Mouse (Mus musculus) limb, embryonic 15.5 days (tissue): ENCODE data around the gene Gpr157. TPM values are rescaled to one million over a fixed set of nuclear protein-coding genes. Genes with fewer than 3 reads are reported as not detected.
A peak's percentile ranks its signal among the peaks of the same experiment; 100 is the strongest.

Experiments
- ATAC-seq: fragments of 200-750 bp; cut with Nextera tagmentation; 2 replicates; pipeline ENCODE4 v1.8.0; 2017; ENCODE audit warnings: low read depth, moderate TSS enrichment; ENCODE audit not compliant: insufficient number of reproducible peaks, low FRiP score, low TSS enrichment
- H3K27ac ChIP-seq: fragments of 300-500 bp; sonication (generic); 2 replicates; pipeline ENCODE4 v1.5.1; 2015; ENCODE audit warnings: moderate library complexity, mild to moderate bottlenecking, inconsistent platforms
- H3K27me3 ChIP-seq: fragments of 300-500 bp; sonication (generic); 2 replicates; pipeline ENCODE4 v1.6.1; 2015; ENCODE audit warnings: inconsistent platforms
- H3K36me3 ChIP-seq: fragments of 300-500 bp; sonication (generic); 2 replicates; pipeline ENCODE4 v1.6.1; 2015; ENCODE audit warnings: inconsistent platforms
- H3K4me1 ChIP-seq: fragments of 300-500 bp; sonication (generic); 2 replicates; pipeline ENCODE4 v1.6.1; 2015; ENCODE audit warnings: inconsistent platforms
- H3K4me2 ChIP-seq: fragments of 300-500 bp; sonication (generic); 2 replicates; pipeline ENCODE4 v1.6.1; 2015; ENCODE audit warnings: mild to moderate bottlenecking, inconsistent platforms
- H3K4me3 ChIP-seq: fragments of 300-500 bp; sonication (generic); 2 replicates; pipeline ENCODE4 v1.5.1; 2015; ENCODE audit warnings: mild to moderate bottlenecking, inconsistent platforms
- H3K9ac ChIP-seq: fragments of 300-500 bp; sonication (generic); 2 replicates; pipeline ENCODE4 v1.6.1; 2015; ENCODE audit warnings: inconsistent platforms
- H3K9me3 ChIP-seq: fragments of 300-500 bp; sonication (generic); 2 replicates; pipeline ENCODE4 v1.6.1; 2016; ENCODE audit warnings: inconsistent platforms
- WGBS: fragments of 180-500 bp; shearing (Covaris S2); methylation state at CpG from one replicate; pipeline ENCODE4 v1.1.7; 2015; 5-methylcytosine and 5-hydroxymethylcytosine counted together
- polyA plus RNA-seq: library from polyadenylated mRNA; unstranded; fragments of >200 nt; fragmentation: Nextera tagmentation; extraction: Ambion mirVana; gene quantifications from 2 replicates; pipeline ENCODE4 v1.2.1, GENCODE M21; 2015

Gene Gpr157
- polyA plus RNA-seq, 1 experiment from 2014 or later = 1.4 TPM

GRCm38 (mm10) chr4:150052380-150052779 lies 34.8 kb upstream of the Gpr157 start:
- Histone ChIP-seq H3K27me3 (peaks cover 34% of the 10 kb centered on the region), H3K4me3 (no peak overlapping the region), H3K9me3 (no peaks in the 10 kb centered on the region), H3K27ac (no peak overlapping the region), H3K36me3 (no peaks in the 10 kb centered on the region), H3K9ac (no peak overlapping the region), H3K4me1 (peaks cover 21% of the 10 kb centered on the region), H3K4me2 (no peak overlapping the region)
- WGBS = 94% methylated on average over 3 of the region's 3 CpGs
- ATAC-seq = no peak

DNA sequence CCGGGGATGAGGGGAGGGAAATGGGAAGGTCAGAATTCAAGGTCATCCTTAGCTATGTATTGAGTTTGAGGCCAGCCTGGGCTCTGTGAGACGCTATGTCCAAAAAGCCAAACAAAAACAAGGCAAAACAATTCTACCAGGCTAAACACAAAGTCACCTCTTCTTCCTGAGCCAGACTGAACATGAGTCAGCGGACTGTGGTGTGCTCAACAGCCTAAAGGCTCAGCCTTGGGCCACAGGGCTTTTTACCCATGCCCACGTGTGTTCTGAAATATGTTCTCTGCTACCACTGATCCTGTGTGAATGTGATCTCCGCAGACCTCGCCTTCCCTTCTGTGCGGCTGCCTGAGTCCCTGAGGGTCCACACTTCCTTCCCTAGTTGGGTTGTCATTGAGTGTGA lies 31.0 kb upstream of the Gpr157 start:
- H3K9me3 ChIP-seq = no peaks in the 10 kb centered on the region
- H3K9ac ChIP-seq = no peak overlapping the region
- WGBS = 82% methylated on average over 7 of the region's 7 CpGs
- no peak overlapping the region for H3K4me3 ChIP-seq
- H3K27ac ChIP-seq = no peak overlapping the region
- no peak overlapping the region for H3K4me2 ChIP-seq
- no peak for ATAC-seq
- peaks cover 18% of the 10 kb centered on the region for H3K4me1 ChIP-seq
- no peaks in the 10 kb centered on the region for H3K27me3 ChIP-seq
- no peaks in the 10 kb centered on the region for H3K36me3 ChIP-seq

DNA sequence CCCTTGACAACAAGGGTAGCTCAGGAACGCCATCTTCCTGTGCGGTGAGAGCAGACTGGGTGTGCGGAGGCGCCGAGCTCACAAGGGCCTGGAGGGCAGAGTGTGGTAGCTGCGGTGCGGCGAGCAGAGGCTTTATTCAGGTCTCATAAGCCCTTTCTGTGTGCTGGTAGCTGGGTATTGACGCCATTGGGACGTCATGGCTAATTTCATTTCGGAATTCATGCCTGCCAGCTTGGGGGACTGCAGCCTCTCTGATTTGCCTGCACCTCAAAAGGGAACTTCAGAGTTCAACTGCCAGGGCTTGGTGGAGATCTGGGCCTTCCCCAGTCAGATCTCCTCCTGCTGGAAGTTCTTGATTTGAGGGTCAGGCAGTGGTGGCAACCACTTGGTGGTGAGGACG lies 29.4 kb upstream of the Gpr157 start:
- Histone ChIP-seq H3K4me3 (no peak overlapping the region), H3K27ac (no peak overlapping the region), H3K36me3 (no peaks in the 10 kb centered on the region), H3K4me1 (peaks cover 24% of the 10 kb centered on the region), H3K9me3 (no peaks in the 10 kb centered on the region), H3K27me3 (no peaks in the 10 kb centered on the region), H3K9ac (no peak overlapping the region), H3K4me2 (no peak overlapping the region)
- 91% methylated on average over 12 of the region's 12 CpGs for WGBS
- no peak for ATAC-seq

GRCm38 (mm10) chr4:150059841-150060468 lies 27.2 kb upstream of the Gpr157 start:
- ATAC-seq = no peak
- Histone ChIP-seq H3K36me3 (no peaks in the 10 kb centered on the region), H3K4me2 (no peak overlapping the region), H3K27ac (peak overlapping the region; percentile 79), H3K9ac (no peak overlapping the region), H3K27me3 (no peaks in the 10 kb centered on the region), H3K4me3 (no peak overlapping the region), H3K9me3 (no peaks in the 10 kb centered on the region), H3K4me1 (peaks cover 24% of the 10 kb centered on the region)
- WGBS = 26% methylated on average over 9 of the region's 9 CpGs

GRCm38 (mm10) chr4:150060469-150061170 lies 26.5 kb upstream of the Gpr157 start:
- Histone ChIP-seq H3K4me2 (no peak overlapping the region), H3K4me1 (peaks cover 24% of the 10 kb centered on the region), H3K9me3 (no peaks in the 10 kb centered on the region), H3K9ac (no peak overlapping the region), H3K27ac (peak overlapping the region; percentile 79), H3K36me3 (no peaks in the 10 kb centered on the region), H3K27me3 (no peaks in the 10 kb centered on the region), H3K4me3 (no peak overlapping the region)
- ATAC-seq = no peak
- 52% methylated on average over 23 of the region's 23 CpGs for WGBS

DNA sequence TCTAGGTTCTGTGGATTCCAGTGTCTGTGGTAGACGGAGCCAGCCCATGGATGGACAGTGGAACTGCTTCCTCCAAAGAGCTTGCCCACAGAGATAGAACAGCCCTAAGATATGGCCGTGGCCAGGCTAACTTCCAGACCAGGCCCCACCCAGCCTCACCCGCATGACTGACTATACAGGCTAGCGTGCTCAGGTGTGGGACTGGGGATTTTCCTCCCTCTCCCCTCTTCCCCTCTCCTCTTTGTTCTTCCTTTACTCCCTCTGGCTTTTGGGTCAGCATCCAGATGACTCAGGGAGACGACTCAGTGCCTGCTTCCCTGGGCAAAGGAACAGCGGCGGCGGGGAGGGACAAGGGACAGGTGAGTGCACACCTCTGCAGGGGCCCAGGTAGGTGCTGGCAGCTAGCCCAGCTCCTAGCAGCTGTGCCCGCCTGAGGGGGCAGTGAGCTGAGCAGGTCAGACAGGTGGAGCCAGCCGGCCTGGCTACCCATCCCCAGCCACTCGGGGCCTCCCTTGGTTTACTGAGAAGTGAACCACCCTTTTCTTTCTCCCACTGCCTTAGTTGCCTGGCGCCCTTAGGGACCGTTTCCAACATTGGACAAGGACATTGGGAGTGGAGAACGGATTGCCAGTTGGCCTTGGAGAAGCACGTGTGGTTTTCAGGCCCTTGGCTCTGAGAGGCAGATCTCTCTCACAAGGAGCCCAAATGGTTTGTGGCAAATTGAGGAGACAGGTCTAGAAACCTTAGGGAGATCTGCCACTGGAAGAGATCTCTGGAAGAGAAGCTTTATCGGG lies 25.5 kb upstream of the Gpr157 start:
- Histone ChIP-seq H3K4me3 (no peak overlapping the region), H3K9ac (no peak overlapping the region), H3K9me3 (no peaks in the 10 kb centered on the region), H3K27ac (peak overlapping the region; percentile 79), H3K27me3 (no peaks in the 10 kb centered on the region), H3K4me1 (peaks cover 24% of the 10 kb centered on the region), H3K4me2 (no peak overlapping the region), H3K36me3 (no peaks in the 10 kb centered on the region)
- peak; percentile 22; the same call in 1 of the 2 replicates for ATAC-seq
- WGBS = 68% methylated on average over 16 of the region's 16 CpGs

GRCm38 (mm10) chr4:150066706-150067323 lies 20.4 kb upstream of the Gpr157 start:
- ATAC-seq = no peak
- no peak overlapping the region for H3K4me3 ChIP-seq
- peaks cover 4% of the 10 kb centered on the region for H3K4me1 ChIP-seq
- H3K27me3 ChIP-seq = no peaks in the 10 kb centered on the region
- whole genome bisulfite sequencing = 77% methylated on average over 17 of the region's 17 CpGs
- H3K4me2 ChIP-seq = no peak overlapping the region
- no peak overlapping the region for H3K27ac ChIP-seq
- H3K36me3 ChIP-seq = no peaks in the 10 kb centered on the region
- no peaks in the 10 kb centered on the region for H3K9me3 ChIP-seq
- no peak overlapping the region for H3K9ac ChIP-seq

DNA sequence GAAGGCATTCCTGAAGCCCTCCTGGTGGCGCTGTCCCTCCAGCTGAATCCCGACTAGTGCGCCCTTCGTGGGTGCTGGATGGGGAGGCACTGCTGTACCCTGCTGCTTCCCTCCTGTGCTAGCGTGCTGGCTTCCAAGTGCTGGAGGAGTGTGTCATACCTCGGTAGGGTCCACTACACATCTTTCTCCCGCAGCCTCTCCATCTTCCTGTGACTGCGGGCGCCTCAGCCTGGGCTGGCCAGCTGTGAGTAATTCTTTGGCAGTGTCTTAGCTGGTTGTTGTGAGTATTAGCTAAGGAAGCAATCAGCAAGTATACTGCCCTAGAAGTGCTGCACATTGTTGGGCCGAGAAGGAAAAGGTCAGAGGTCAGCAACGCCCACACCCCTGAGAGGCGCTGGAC lies 18.9 kb upstream of the Gpr157 start:
- H3K9me3 ChIP-seq = no peaks in the 10 kb centered on the region
- H3K4me3 ChIP-seq = no peak overlapping the region
- H3K36me3 ChIP-seq = no peaks in the 10 kb centered on the region
- no peak overlapping the region for H3K4me2 ChIP-seq
- no peaks in the 10 kb centered on the region for H3K27me3 ChIP-seq
- peaks cover 7% of the 10 kb centered on the region for H3K4me1 ChIP-seq
- ATAC-seq = no peak
- WGBS = 68% methylated on average over 12 of the region's 12 CpGs
- H3K27ac ChIP-seq = no peak overlapping the region
- no peak overlapping the region for H3K9ac ChIP-seq

GRCm38 (mm10) chr4:150070136-150070535 lies 17.0 kb upstream of the Gpr157 start:
- WGBS = 29% methylated on average over 8 of the region's 8 CpGs
- no peaks in the 10 kb centered on the region for H3K27me3 ChIP-seq
- H3K4me1 ChIP-seq = peaks cover 7% of the 10 kb centered on the region
- H3K36me3 ChIP-seq = no peaks in the 10 kb centered on the region
- H3K27ac ChIP-seq = no peak overlapping the region
- H3K4me3 ChIP-seq = no peak overlapping the region
- no peak overlapping the region for H3K4me2 ChIP-seq
- no peaks in the 10 kb centered on the region for H3K9me3 ChIP-seq
- 0 out of 2 replicates have a peak, but pooled peaks have one; percentile 42 for ATAC-seq
- no peak overlapping the region for H3K9ac ChIP-seq

DNA sequence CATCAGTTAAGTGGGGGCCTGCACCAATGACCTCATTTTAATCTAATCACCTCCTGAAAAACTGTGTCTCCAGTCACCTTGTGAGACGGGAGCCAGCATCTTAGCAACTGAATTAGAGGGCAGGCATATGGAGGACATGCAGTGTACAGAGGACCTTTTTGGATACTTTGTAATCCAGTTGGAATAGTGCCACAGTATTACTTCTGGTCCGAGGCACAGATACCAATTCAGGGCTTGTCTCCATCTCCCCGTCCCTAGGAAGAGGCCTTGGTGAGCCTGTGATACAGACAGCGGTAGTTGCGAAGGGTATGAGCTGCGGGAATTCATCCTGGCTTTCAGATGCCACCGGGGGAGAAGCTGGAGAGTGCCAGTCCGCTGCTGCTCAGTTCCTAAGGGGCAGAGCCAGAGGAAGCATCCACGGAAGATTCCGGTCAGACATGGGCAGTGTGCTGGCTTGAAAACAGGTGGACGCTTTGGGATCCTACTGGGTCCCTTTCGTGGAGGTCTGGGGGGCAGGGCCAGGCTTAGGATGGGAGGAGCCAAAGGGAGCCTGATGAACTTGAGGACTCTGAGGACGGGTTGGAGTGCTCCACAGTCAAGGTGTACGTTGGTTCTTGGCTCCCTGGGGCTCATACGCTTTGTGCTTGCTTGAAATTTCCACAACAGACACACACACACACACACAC lies 14.6 kb upstream of the Gpr157 start:
- ATAC-seq = no peak
- H3K9ac ChIP-seq = no peak overlapping the region
- H3K27ac ChIP-seq = no peak overlapping the region
- no peak overlapping the region for H3K4me3 ChIP-seq
- H3K27me3 ChIP-seq = no peaks in the 10 kb centered on the region
- H3K4me2 ChIP-seq = no peak overlapping the region
- H3K36me3 ChIP-seq = no peaks in the 10 kb centered on the region
- peaks cover 12% of the 10 kb centered on the region for H3K4me1 ChIP-seq
- 56% methylated on average over 15 of the region's 15 CpGs for WGBS
- no peaks in the 10 kb centered on the region for H3K9me3 ChIP-seq

GRCm38 (mm10) chr4:150073102-150073473 lies 14.1 kb upstream of the Gpr157 start:
- 16% methylated on average over 8 of the region's 8 CpGs for WGBS
- Histone ChIP-seq H3K9me3 (no peaks in the 10 kb centered on the region), H3K4me1 (peaks cover 12% of the 10 kb centered on the region), H3K4me2 (no peak overlapping the region), H3K27ac (no peak overlapping the region), H3K9ac (no peak overlapping the region), H3K4me3 (no peak overlapping the region), H3K36me3 (no peaks in the 10 kb centered on the region), H3K27me3 (no peaks in the 10 kb centered on the region)
- ATAC-seq = no peak
